Mouse (Mus musculus): ENCODE measurements around the gene Htt.

Htt gene

GRCm38 (mm10) chr5:34931091-34931490 lies 169.6 kb downstream of the Htt start:
- DNase-seq (ENCODE audit: low read depth in 1 of 2, low spot score in 2 of 2), result no peak

DNA sequence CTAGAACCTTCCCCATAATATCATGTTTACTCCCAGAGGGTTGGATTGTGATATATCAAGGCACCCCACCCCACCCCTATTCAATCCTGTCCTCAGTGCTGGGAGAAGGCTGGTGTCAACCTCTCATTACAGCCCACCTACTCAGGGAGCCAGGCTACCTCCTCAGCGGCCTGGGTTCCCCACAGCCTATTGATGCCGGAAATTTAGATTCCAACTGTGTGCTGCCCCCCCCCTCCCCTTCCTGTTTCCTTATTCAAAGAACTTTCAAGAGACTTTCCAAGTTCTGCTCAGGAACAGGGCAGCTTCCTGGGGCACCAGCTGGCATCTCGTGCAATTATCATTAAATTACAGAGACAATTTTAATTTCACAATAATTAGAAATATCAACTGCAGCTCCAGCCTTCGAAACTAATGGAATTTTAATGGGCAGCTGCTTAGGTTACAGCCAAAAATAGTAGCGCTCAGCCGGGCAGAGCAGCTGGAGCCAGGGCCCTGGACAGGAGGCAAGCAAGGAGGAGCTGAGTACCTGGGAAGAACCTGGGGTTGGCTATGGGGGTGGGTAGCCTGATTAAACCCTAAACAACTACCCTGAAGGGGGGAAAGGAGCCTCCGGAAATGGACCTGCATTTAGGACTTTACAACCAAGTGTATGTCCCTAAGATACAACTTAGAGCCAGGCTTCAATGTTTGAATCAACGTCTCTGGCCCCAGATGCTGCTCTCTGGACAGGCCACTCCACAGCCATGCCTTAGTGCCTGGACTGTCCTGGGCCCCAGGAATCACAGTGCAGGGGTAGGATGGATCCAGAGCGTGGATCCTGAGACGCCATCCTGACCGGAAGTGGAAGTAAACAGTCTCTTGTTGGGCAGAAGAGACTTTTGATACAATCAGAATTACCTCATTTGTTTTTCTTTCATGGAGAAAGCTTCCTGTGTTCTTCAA lies 170.2 kb downstream of the Htt start:
- DNase-seq (ENCODE audit: low read depth in 1 of 2, low spot score in 2 of 2), result no peak

DNA sequence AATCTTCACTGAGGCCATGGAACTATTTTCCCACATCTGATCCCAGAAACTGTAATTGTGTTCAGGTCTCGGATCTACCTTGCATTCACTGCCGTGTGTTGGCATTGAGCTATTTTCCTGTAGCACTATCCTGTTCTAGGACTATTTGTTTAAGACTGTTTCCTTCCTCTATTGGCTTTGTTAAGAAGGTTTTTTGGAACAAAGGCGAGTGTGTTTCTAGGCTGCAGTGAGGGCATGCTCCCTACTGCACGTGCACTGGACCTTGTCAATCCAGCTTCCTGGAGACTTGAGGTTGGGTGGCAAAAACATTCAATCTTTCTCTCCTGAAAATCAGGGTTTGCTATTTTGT lies 170.9 kb downstream of the Htt start:
- no peak for DNase-seq (ENCODE audit: low read depth in 1 of 2, low spot score in 2 of 2)

DNA sequence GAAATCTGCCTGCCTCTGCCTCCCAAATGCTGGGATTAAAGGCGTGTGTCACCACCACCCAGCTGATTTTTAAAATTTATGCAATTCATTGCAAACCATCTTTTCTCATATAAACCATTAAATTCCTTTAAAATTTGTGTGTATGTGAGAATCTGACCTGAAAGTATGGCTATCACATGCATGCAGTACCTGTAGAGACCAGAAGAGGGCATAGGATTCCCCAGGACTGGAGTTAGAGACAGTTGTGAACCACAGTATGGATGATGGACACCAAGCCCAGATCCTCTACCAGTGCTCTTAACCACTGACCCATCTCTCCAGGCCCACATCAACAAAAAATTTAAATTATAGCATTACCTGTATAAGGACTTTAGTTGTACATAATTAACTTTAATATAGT lies 171.9 kb downstream of the Htt start:
- DNase-seq (ENCODE audit: low read depth in 1 of 2, low spot score in 2 of 2), result no peak

- no peak for DNase-seq (ENCODE audit: low read depth in 1 of 2, low spot score in 2 of 2)
These were observed 180.3 kb downstream of the Htt start for GRCm38 (mm10) chr5:34941710-34942470.

DNA sequence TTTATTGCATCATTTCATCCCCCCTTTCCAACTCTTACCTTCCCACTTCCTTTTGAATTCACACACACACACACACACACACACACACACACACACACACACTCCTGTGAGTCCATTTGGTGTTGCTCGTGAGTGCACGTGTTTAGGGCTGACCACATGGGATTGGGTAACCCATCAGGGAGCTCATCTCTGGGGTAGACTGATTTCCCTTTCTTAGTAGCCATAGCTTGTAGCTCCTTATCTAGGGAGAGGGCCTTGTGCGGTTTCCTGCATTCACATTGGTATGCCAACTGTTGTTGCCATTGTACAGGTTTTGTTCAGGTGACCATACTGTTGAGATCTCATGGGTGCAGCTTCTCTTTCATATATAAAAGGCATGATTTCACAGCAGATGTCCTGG lies 181.9 kb downstream of the Htt start:
- no peak for DNase-seq (ENCODE audit: low read depth in 1 of 2, low spot score in 2 of 2)

- peak; percentile 11 to 64 for DNase-seq (ENCODE audit: low read depth in 1 of 2, low spot score in 2 of 2)
These were observed 187.6 kb downstream of the Htt start, which contains the start of gene Rgs12 for GRCm38 (mm10) chr5:34948861-34949760. Gene Rgs12 (plus strand): TSS chr5:34949445.

DNA sequence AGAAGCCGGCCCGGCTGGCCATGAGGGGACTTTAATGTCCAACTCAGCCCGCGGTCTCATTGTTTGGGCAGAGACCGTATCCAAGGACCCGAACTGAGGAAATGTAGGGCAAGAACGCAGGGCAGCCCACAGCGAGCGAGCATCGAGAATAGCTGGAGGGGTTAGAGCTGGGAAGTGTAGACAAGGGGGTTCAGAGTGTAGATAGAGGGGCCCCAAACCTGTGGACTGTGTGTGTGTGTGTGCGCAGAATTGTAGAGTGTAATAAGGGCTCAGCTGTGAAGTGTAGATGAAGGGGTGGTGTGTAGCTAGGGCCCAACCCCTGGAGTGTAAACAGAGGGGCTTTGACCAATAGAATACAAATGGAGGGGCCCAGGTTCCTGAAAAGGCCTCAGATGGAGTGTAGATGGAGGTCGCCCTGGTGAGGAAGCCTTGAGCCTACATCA lies 188.2 kb downstream of the Htt start:
- DNase-seq (ENCODE audit: low read depth in 1 of 2, low spot score in 2 of 2), result no peak

GRCm38 (mm10) chr5:34950486-34951160 lies 189.1 kb downstream of the Htt start:
- DNase-seq (ENCODE audit: low read depth in 1 of 2, low spot score in 2 of 2), result no peak

GRCm38 (mm10) chr5:34951161-34951834 lies 189.8 kb downstream of the Htt start:
- DNase-seq (ENCODE audit: low read depth in 1 of 2, low spot score in 2 of 2), result no peak

DNA sequence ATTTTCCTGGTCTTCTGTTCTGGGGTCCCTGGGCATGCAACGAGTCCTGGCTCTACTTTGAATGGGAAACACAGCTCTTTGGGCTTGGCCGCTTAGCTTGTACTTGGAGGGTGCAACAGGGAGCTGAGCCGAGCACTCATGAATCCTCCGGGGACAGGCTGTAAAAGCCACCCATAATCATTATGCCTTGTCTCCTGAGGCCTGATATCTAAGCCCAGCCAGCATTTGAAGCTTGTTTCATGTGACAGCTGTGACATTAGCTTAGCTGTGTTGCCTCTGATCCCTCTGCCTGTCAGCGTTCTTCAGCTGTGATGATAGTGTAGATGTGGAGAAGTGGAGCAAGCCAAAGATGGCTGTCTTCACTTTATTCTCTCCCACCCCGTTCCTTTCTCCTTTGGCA lies 193.0 kb downstream of the Htt start:
- DNase-seq (ENCODE audit: low read depth in 1 of 2, low spot score in 2 of 2), result no peak

DNA sequence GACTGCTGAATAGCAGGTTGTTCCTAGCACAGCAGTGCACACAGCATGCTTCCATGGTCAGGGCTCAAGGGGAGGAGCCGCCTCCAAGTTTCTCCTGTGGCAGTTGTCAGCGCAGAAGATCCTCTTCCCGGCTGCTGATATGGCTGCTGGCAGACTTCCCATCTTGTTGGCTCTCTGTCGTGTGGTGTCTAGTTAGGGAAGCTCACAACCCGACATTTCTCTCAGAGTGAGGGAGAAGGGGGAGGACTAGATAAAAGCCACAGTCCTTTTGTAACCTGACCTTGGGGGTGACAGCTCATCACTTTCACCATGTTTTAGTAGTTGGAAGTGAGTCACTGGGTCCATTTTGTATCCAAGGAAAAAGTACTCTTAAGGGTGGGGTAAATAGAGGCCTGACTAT lies 194.1 kb downstream of the Htt start:
- DNase-seq (ENCODE audit: low read depth in 1 of 2, low spot score in 2 of 2), result no peak

GRCm38 (mm10) chr5:34956151-34956550 lies 194.6 kb downstream of the Htt start:
- DNase-seq (ENCODE audit: low read depth in 1 of 2, low spot score in 2 of 2), result no peak

DNA sequence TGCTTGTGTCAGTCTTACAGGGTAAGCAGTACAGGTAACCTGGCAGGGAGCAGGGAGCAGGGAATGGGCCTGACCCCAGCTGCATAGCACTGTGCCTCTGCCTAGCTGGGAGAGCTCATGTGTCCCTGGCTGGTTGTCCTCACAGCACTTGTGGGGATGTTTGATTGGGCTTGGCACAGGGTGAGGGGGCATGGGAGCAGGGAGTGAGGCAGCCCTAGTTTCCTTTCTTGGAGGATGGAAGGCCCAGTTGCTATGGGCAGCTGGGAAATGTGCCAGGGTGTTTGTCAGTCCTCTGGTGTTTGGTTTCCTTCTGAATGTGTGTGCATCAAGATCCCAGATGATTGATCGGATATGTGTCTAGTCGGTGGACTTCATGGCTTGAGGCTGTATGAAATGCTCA lies 195.5 kb downstream of the Htt start:
- no peak for DNase-seq (ENCODE audit: low read depth in 1 of 2, low spot score in 2 of 2)

GRCm38 (mm10) chr5:34960021-34960420 lies 198.5 kb downstream of the Htt start:
- DNase-seq (ENCODE audit: low read depth in 1 of 2, low spot score in 2 of 2), result no peak

Measured in monocyte, adult 2 months (primary cell).